Mouse (Mus musculus): ENCODE measurements at regions not wholly inside any gene's neighbourhood (a gene's known extent, or its start where the extent isn't known, plus 50 kb on each side); places are given as distances from the start of the nearest gene placed in this dataset.

GRCm38 (mm10) chr4:97132650-97133049 lies 50.3 kb downstream of the Gm10192 start:
- 28% methylated on average over 2 of the region's 2 CpGs for WGBS
- Histone ChIP-seq H3K4me1 (ENCODE audit: control insufficient read depth, insufficient read depth, low read length) (no peaks in the 10 kb centered on the region), H3K4me3 (ENCODE audit: insufficient read depth, low read depth, low read length) (no peak overlapping the region), H3K27ac (ENCODE audit: insufficient read depth, low read depth, low read length) (no peak overlapping the region)
- TF ChIP-seq POLR2A (IDR thresholded peaks at IDR 0.05; ENCODE audit: insufficient read depth, low read depth, low read length) (no peak), CTCF (IDR thresholded peaks at IDR 0.05; ENCODE audit: insufficient read depth, low read depth, low read length) (no peak)

- Histone ChIP-seq H3K4me1 (ENCODE audit: control insufficient read depth, insufficient read depth, low read length) (no peaks in the 10 kb centered on the region), H3K27ac (ENCODE audit: insufficient read depth, low read depth, low read length) (no peak overlapping the region), H3K4me3 (ENCODE audit: insufficient read depth, low read depth, low read length) (no peak overlapping the region)
- no peak for TF ChIP-seq CTCF (IDR thresholded peaks at IDR 0.05; ENCODE audit: insufficient read depth, low read depth, low read length)
- no peak for TF ChIP-seq POLR2A (IDR thresholded peaks at IDR 0.05; ENCODE audit: insufficient read depth, low read depth, low read length)
- 66% methylated on average over 4 of the region's 4 CpGs for WGBS
Measured at GRCm38 (mm10) chr4:97127780-97128179, 55.2 kb downstream of the Gm10192 start.

GRCm38 (mm10) chr4:97123861-97124260 lies 59.1 kb downstream of the Gm10192 start:
- WGBS = 76% methylated on average over 1 of the region's 1 CpGs
- H3K4me3 ChIP-seq (ENCODE audit: insufficient read depth, low read depth, low read length) = no peak overlapping the region
- H3K27ac ChIP-seq (ENCODE audit: insufficient read depth, low read depth, low read length) = no peak overlapping the region
- TF ChIP-seq CTCF (IDR thresholded peaks at IDR 0.05; ENCODE audit: insufficient read depth, low read depth, low read length) (no peak), POLR2A (IDR thresholded peaks at IDR 0.05; ENCODE audit: insufficient read depth, low read depth, low read length) (no peak)
- no peaks in the 10 kb centered on the region for H3K4me1 ChIP-seq (ENCODE audit: control insufficient read depth, insufficient read depth, low read length)

- H3K4me1 ChIP-seq (ENCODE audit: control insufficient read depth, insufficient read depth, low read length) = no peaks in the 10 kb centered on the region
- 94% methylated on average over 2 of the region's 2 CpGs for WGBS
- TF ChIP-seq CTCF (IDR thresholded peaks at IDR 0.05; ENCODE audit: insufficient read depth, low read depth, low read length) (no peak), POLR2A (IDR thresholded peaks at IDR 0.05; ENCODE audit: insufficient read depth, low read depth, low read length) (no peak)
- H3K4me3 ChIP-seq (ENCODE audit: insufficient read depth, low read depth, low read length) = no peak overlapping the region
- H3K27ac ChIP-seq (ENCODE audit: insufficient read depth, low read depth, low read length) = no peak overlapping the region
Measured at GRCm38 (mm10) chr4:97121952-97122351, 61.0 kb downstream of the Gm10192 start.

GRCm38 (mm10) chr4:97119459-97119858 lies 63.5 kb downstream of the Gm10192 start:
- 94% methylated on average over 2 of the region's 2 CpGs for WGBS
- H3K4me3 ChIP-seq (ENCODE audit: insufficient read depth, low read depth, low read length) = no peak overlapping the region
- no peaks in the 10 kb centered on the region for H3K4me1 ChIP-seq (ENCODE audit: control insufficient read depth, insufficient read depth, low read length)
- TF ChIP-seq CTCF (IDR thresholded peaks at IDR 0.05; ENCODE audit: insufficient read depth, low read depth, low read length) = no peak
- no peak overlapping the region for H3K27ac ChIP-seq (ENCODE audit: insufficient read depth, low read depth, low read length)

GRCm38 (mm10) chr4:97117016-97117415 lies 66.0 kb downstream of the Gm10192 start:
- WGBS = 54% methylated on average over 1 of the region's 1 CpGs
- Histone ChIP-seq H3K4me1 (ENCODE audit: control insufficient read depth, insufficient read depth, low read length) (no peaks in the 10 kb centered on the region), H3K27ac (ENCODE audit: insufficient read depth, low read depth, low read length) (no peak overlapping the region), H3K4me3 (ENCODE audit: insufficient read depth, low read depth, low read length) (no peak overlapping the region)
- TF ChIP-seq CTCF (IDR thresholded peaks at IDR 0.05; ENCODE audit: insufficient read depth, low read depth, low read length) (no peak), POLR2A (IDR thresholded peaks at IDR 0.05; ENCODE audit: insufficient read depth, low read depth, low read length) (no peak)

- Histone ChIP-seq H3K4me1 (ENCODE audit: control insufficient read depth, insufficient read depth, low read length) (no peaks in the 10 kb centered on the region), H3K4me3 (ENCODE audit: insufficient read depth, low read depth, low read length) (no peak overlapping the region), H3K27ac (ENCODE audit: insufficient read depth, low read depth, low read length) (no peak overlapping the region)
- TF ChIP-seq CTCF (IDR thresholded peaks at IDR 0.05; ENCODE audit: insufficient read depth, low read depth, low read length) (no peak), POLR2A (IDR thresholded peaks at IDR 0.05; ENCODE audit: insufficient read depth, low read depth, low read length) (no peak)
- WGBS = 79% methylated on average over 1 of the region's 1 CpGs
Measured at GRCm38 (mm10) chr4:97102752-97103052, 80.3 kb downstream of the Gm10192 start.

- Histone ChIP-seq H3K4me3 (ENCODE audit: insufficient read depth, low read depth, low read length) (no peak overlapping the region), H3K4me1 (ENCODE audit: control insufficient read depth, insufficient read depth, low read length) (no peaks in the 10 kb centered on the region), H3K27ac (ENCODE audit: insufficient read depth, low read depth, low read length) (no peak overlapping the region)
- TF ChIP-seq CTCF (IDR thresholded peaks at IDR 0.05; ENCODE audit: insufficient read depth, low read depth, low read length) (no peak), POLR2A (IDR thresholded peaks at IDR 0.05; ENCODE audit: insufficient read depth, low read depth, low read length) (no peak)
Measured at GRCm38 (mm10) chr4:97101911-97102751, 80.8 kb downstream of the Gm10192 start.

GRCm38 (mm10) chr4:97099721-97100120 lies 83.2 kb downstream of the Gm10192 start:
- no peak for TF ChIP-seq CTCF (IDR thresholded peaks at IDR 0.05; ENCODE audit: insufficient read depth, low read depth, low read length)
- no peak for TF ChIP-seq POLR2A (IDR thresholded peaks at IDR 0.05; ENCODE audit: insufficient read depth, low read depth, low read length)
- H3K27ac ChIP-seq (ENCODE audit: insufficient read depth, low read depth, low read length) = no peak overlapping the region
- H3K4me1 ChIP-seq (ENCODE audit: control insufficient read depth, insufficient read depth, low read length) = no peaks in the 10 kb centered on the region
- WGBS = 87% methylated on average over 3 of the region's 3 CpGs
- H3K4me3 ChIP-seq (ENCODE audit: insufficient read depth, low read depth, low read length) = no peak overlapping the region

GRCm38 (mm10) chr4:97093576-97093975 lies 89.4 kb downstream of the Gm10192 start:
- no peak for TF ChIP-seq CTCF (IDR thresholded peaks at IDR 0.05; ENCODE audit: insufficient read depth, low read depth, low read length)
- TF ChIP-seq POLR2A (IDR thresholded peaks at IDR 0.05; ENCODE audit: insufficient read depth, low read depth, low read length) = no peak
- Histone ChIP-seq H3K4me3 (ENCODE audit: insufficient read depth, low read depth, low read length) (no peak overlapping the region), H3K4me1 (ENCODE audit: control insufficient read depth, insufficient read depth, low read length) (no peaks in the 10 kb centered on the region), H3K27ac (ENCODE audit: insufficient read depth, low read depth, low read length) (no peak overlapping the region)
- WGBS = 81% methylated on average over 3 of the region's 3 CpGs

All from olfactory bulb, adult 2 months (tissue).